Mouse (Mus musculus) embryonic facial prominence, embryonic 12.5 days (tissue): ENCODE measurements around the gene Ccdc47. TPM values are rescaled to one million over a fixed set of nuclear protein-coding genes. Genes with fewer than 3 reads are reported as not detected.
"Not testable (repeated sequence)": the region's sequence is repeated elsewhere in the genome, so short reads cannot be mapped to it uniquely, and the experiment has no call there.

Experiments used
- ATAC-seq: fragments of 200-750 bp; cut with Nextera tagmentation; 2 replicates; pipeline ENCODE4 v1.8.0; 2017; ENCODE audit not compliant: insufficient number of reproducible peaks, insufficient read depth, low FRiP score, low TSS enrichment
- H3K27ac ChIP-seq: fragments of 300-500 bp; sonication (generic); 2 replicates; pipeline ENCODE4 v1.5.1; 2016; ENCODE audit warnings: mild to moderate bottlenecking
- H3K27me3 ChIP-seq: fragments of 300-500 bp; sonication (generic); 2 replicates; pipeline ENCODE4 v1.6.1; 2016; ENCODE audit warnings: mild to moderate bottlenecking, moderate library complexity
- H3K36me3 ChIP-seq: fragments of 300-500 bp; sonication (generic); 2 replicates; pipeline ENCODE4 v1.6.1; 2016; ENCODE audit warnings: mild to moderate bottlenecking
- H3K4me1 ChIP-seq: fragments of 300-500 bp; sonication (generic); 2 replicates; pipeline ENCODE4 v1.6.1; 2016
- H3K4me2 ChIP-seq: fragments of 300-500 bp; sonication (generic); replicated peaks from 2 replicates; pipeline ENCODE4 v1.6.1; 2016; ENCODE audit warnings: mild to moderate bottlenecking, moderate library complexity
- H3K4me3 ChIP-seq: fragments of 300-500 bp; sonication (generic); 2 replicates; pipeline ENCODE4 v1.5.1; 2016; ENCODE audit warnings: mild to moderate bottlenecking
- H3K9ac ChIP-seq: fragments of 300-500 bp; sonication (generic); 2 replicates; pipeline ENCODE4 v1.6.1; 2016; ENCODE audit warnings: mild to moderate bottlenecking, moderate library complexity
- H3K9me3 ChIP-seq: fragments of 300-500 bp; sonication (generic); 2 replicates; pipeline ENCODE4 v1.6.1; 2016; ENCODE audit warnings: mild to moderate bottlenecking, moderate library complexity
- WGBS: fragments of 180-500 bp; shearing (Covaris S2); methylation state at CpG from one replicate; pipeline ENCODE4 v1.1.7; 2016; 5-methylcytosine and 5-hydroxymethylcytosine counted together
- polyA plus RNA-seq: library from polyadenylated mRNA; unstranded; fragments of >200 nt; fragmentation: Nextera tagmentation; extraction: Ambion mirVana; gene quantifications from 2 replicates; pipeline ENCODE4 v1.2.1, GENCODE M21; 2016

Ccdc47 gene
- polyA plus RNA-seq, 1 experiment from 2014 or later, result 81.7 TPM

GRCm38 (mm10) chr11:106233978-106234377, 17.8 kb upstream of the Ccdc47 start:
- not testable (repeated sequence) for H3K4me2 ChIP-seq
- WGBS, result 79% methylated on average over 8 of the region's 8 CpGs

GRCm38 (mm10) chr11:106220603-106221002, 4.5 kb upstream of the Ccdc47 start:
- no peak overlapping the region for H3K4me2 ChIP-seq
- H3K4me1 ChIP-seq, result peaks cover 12% of the 10 kb centered on the region
- 89% methylated on average over 3 of the region's 3 CpGs for WGBS

More at GRCm38 (mm10) chr11:106233978-106234377, 17.8 kb upstream of the Ccdc47 start:
- not testable (repeated sequence) for H3K9me3 ChIP-seq, H3K4me3 ChIP-seq, H3K9ac ChIP-seq, ATAC-seq, H3K27me3 ChIP-seq, H3K4me1 ChIP-seq, H3K27ac ChIP-seq
- H3K36me3 ChIP-seq, result peaks cover 70% of the 10 kb centered on the region

GRCm38 (mm10) chr11:106216730-106217490, 766 bp upstream of the Ccdc47 start, which contains the start of gene Ddx42:
Gene Ddx42 (plus strand): TSS chr11:106216926.
- peak within 1 kb of the TSS; percentile 75 for H3K4me2 ChIP-seq
- under 1% methylated on average over 70 of the region's 70 CpGs for WGBS
- H3K36me3 ChIP-seq, result peaks cover 16% of the 10 kb centered on the region; the same call in 1 of the 2 replicates
- peak within 1 kb of the TSS; percentile 95 for H3K27ac ChIP-seq
- H3K9ac ChIP-seq, result peak within 1 kb of the TSS; percentile 89
- no peaks in the 10 kb centered on the region for H3K9me3 ChIP-seq
- no peaks in the 10 kb centered on the region for H3K27me3 ChIP-seq
- ATAC-seq, result peak; percentile 91
- H3K4me3 ChIP-seq, result peak within 1 kb of the TSS; percentile 85
- H3K4me1 ChIP-seq, result peaks cover 22% of the 10 kb centered on the region

More at GRCm38 (mm10) chr11:106220603-106221002, 4.5 kb upstream of the Ccdc47 start:
- no peak for ATAC-seq
- Histone ChIP-seq H3K27me3 (no peaks in the 10 kb centered on the region), H3K27ac (no peak overlapping the region), H3K4me3 (no peak overlapping the region), H3K36me3 (peaks cover 11% of the 10 kb centered on the region), H3K9me3 (no peaks in the 10 kb centered on the region), H3K9ac (no peak overlapping the region)

- H3K36me3 ChIP-seq, result peaks cover 28% of the 10 kb centered on the region
- H3K4me2 ChIP-seq, result peak overlapping the region; percentile 75
- peaks cover 22% of the 10 kb centered on the region for H3K4me1 ChIP-seq
- H3K27me3 ChIP-seq, result no peaks in the 10 kb centered on the region
- peak overlapping the region; percentile 85 for H3K4me3 ChIP-seq
- ATAC-seq, result no peak
- H3K27ac ChIP-seq, result no peak overlapping the region
- no peaks in the 10 kb centered on the region for H3K9me3 ChIP-seq
- peak overlapping the region; percentile 89 for H3K9ac ChIP-seq
- 34% methylated on average over 7 of the region's 7 CpGs for WGBS
Measured at GRCm38 (mm10) chr11:106215450-106215859, 689 bp downstream of the Ccdc47 start.

- no peak for ATAC-seq
- Histone ChIP-seq H3K27ac (no peak overlapping the region), H3K4me3 (peak overlapping the region; percentile 85), H3K4me1 (peaks cover 22% of the 10 kb centered on the region), H3K36me3 (peaks cover 34% of the 10 kb centered on the region), H3K9me3 (no peaks in the 10 kb centered on the region), H3K4me2 (peak overlapping the region; percentile 75), H3K27me3 (no peaks in the 10 kb centered on the region), H3K9ac (no peak overlapping the region)
- 87% methylated on average over 5 of the region's 5 CpGs for WGBS
Measured at GRCm38 (mm10) chr11:106214856-106215255, 1.3 kb downstream of the Ccdc47 start.

- Histone ChIP-seq H3K27me3 (no peaks in the 10 kb centered on the region), H3K9ac (no peak overlapping the region)
Measured at GRCm38 (mm10) chr11:106212771-106213170, 3.4 kb downstream of the Ccdc47 start.

GRCm38 (mm10) chr11:106202123-106202465, 14.1 kb downstream of the Ccdc47 start, which contains the start of gene Strada:
Gene Strada (minus strand): TSS chr11:106202168.
- H3K27ac ChIP-seq, result no peak within 1 kb of the TSS

More at GRCm38 (mm10) chr11:106212771-106213170, 3.4 kb downstream of the Ccdc47 start:
- no peaks in the 10 kb centered on the region for H3K9me3 ChIP-seq
- H3K4me1 ChIP-seq, result peaks cover 12% of the 10 kb centered on the region
- no peak overlapping the region for H3K4me3 ChIP-seq
- ATAC-seq, result no peak
- no peak overlapping the region for H3K27ac ChIP-seq
- H3K4me2 ChIP-seq, result no peak overlapping the region
- H3K36me3 ChIP-seq, result peaks cover 51% of the 10 kb centered on the region
- WGBS, result 90% methylated on average over 8 of the region's 8 CpGs

GRCm38 (mm10) chr11:106201337-106202122, 14.6 kb downstream of the Ccdc47 start:
- H3K27me3 ChIP-seq, result no peaks in the 10 kb centered on the region
- peaks cover 68% of the 10 kb centered on the region for H3K36me3 ChIP-seq
- H3K9ac ChIP-seq, result no peak overlapping the region
- H3K9me3 ChIP-seq, result no peaks in the 10 kb centered on the region
- no peak overlapping the region for H3K4me3 ChIP-seq
- no peak overlapping the region for H3K27ac ChIP-seq
- ATAC-seq, result no peak
- no peaks in the 10 kb centered on the region for H3K4me1 ChIP-seq
- 94% methylated on average over 19 of the region's 19 CpGs for WGBS
- no peak overlapping the region for H3K4me2 ChIP-seq

More at GRCm38 (mm10) chr11:106202123-106202465, 14.1 kb downstream of the Ccdc47 start, which contains the start of gene Strada:
- no peak for ATAC-seq
- Histone ChIP-seq H3K4me2 (no peak within 1 kb of the TSS), H3K4me1 (no peaks in the 10 kb centered on the region), H3K36me3 (peaks cover 70% of the 10 kb centered on the region), H3K4me3 (no peak within 1 kb of the TSS), H3K9ac (no peak within 1 kb of the TSS), H3K9me3 (no peaks in the 10 kb centered on the region), H3K27me3 (no peaks in the 10 kb centered on the region)
- 89% methylated on average over 5 of the region's 5 CpGs for WGBS

- H3K4me1 ChIP-seq, result no peaks in the 10 kb centered on the region
- 75% methylated on average over 6 of the region's 6 CpGs for WGBS
- no peak overlapping the region for H3K4me3 ChIP-seq
- ATAC-seq, result no peak
- no peak overlapping the region for H3K27ac ChIP-seq
- no peak overlapping the region for H3K9ac ChIP-seq
- H3K4me2 ChIP-seq, result no peak overlapping the region
- peaks cover 66% of the 10 kb centered on the region for H3K36me3 ChIP-seq
- no peaks in the 10 kb centered on the region for H3K9me3 ChIP-seq
- H3K27me3 ChIP-seq, result no peaks in the 10 kb centered on the region
Measured at GRCm38 (mm10) chr11:106200756-106201155, 15.4 kb downstream of the Ccdc47 start.

- not testable (repeated sequence) for H3K27ac ChIP-seq, ATAC-seq, H3K4me3 ChIP-seq, H3K9ac ChIP-seq, H3K4me2 ChIP-seq, H3K4me1 ChIP-seq, H3K27me3 ChIP-seq, H3K9me3 ChIP-seq
- peaks cover 59% of the 10 kb centered on the region for H3K36me3 ChIP-seq
- WGBS, result 93% methylated on average over 7 of the region's 7 CpGs
Measured at GRCm38 (mm10) chr11:106199997-106200396, 16.1 kb downstream of the Ccdc47 start.

- H3K27ac ChIP-seq, result no peak overlapping the region
- no peaks in the 10 kb centered on the region for H3K4me1 ChIP-seq
- H3K27me3 ChIP-seq, result no peaks in the 10 kb centered on the region
- H3K9ac ChIP-seq, result no peak overlapping the region
- no peaks in the 10 kb centered on the region for H3K9me3 ChIP-seq
- no peak overlapping the region for H3K4me3 ChIP-seq
- WGBS, result 81% methylated on average over 4 of the region's 4 CpGs
- peaks cover 44% of the 10 kb centered on the region for H3K36me3 ChIP-seq
- no peak overlapping the region for H3K4me2 ChIP-seq
- no peak for ATAC-seq
Measured at GRCm38 (mm10) chr11:106198277-106198676, 17.9 kb downstream of the Ccdc47 start.
